Mouse (Mus musculus) heart, embryonic 12.5 days (tissue): ENCODE results near the gene Olfr845. TPM values are rescaled to one million over a fixed set of nuclear protein-coding genes. Genes with fewer than 3 reads are reported as not detected.

ENCODE experiments used
- ATAC-seq: fragments of 200-750 bp; cut with Nextera tagmentation; 2 replicates; pipeline ENCODE4 v1.8.0; 2017; ENCODE audit warnings: moderate TSS enrichment, moderate library complexity; ENCODE audit not compliant: insufficient number of reproducible peaks, low FRiP score
- H3K27ac ChIP-seq: fragments of 300-500 bp; sonication (generic); 2 replicates; pipeline ENCODE4 v1.5.1; 2016; ENCODE audit warnings: mild to moderate bottlenecking, moderate library complexity; ENCODE audit not compliant: poor library complexity, severe bottlenecking
- H3K27me3 ChIP-seq: fragments of 300-500 bp; sonication (generic); replicated peaks from 2 replicates; pipeline ENCODE4 v1.6.1; 2016; ENCODE audit warnings: mild to moderate bottlenecking, moderate library complexity
- H3K36me3 ChIP-seq: fragments of 300-500 bp; sonication (generic); 2 replicates; pipeline ENCODE4 v1.6.1; 2016; ENCODE audit warnings: mild to moderate bottlenecking, moderate library complexity
- H3K4me1 ChIP-seq: fragments of 300-500 bp; sonication (generic); replicated peaks from 2 replicates; pipeline ENCODE4 v1.6.1; 2016; ENCODE audit warnings: mild to moderate bottlenecking
- H3K4me2 ChIP-seq: fragments of 300-500 bp; sonication (generic); 2 replicates; pipeline ENCODE4 v1.6.1; 2016; ENCODE audit warnings: mild to moderate bottlenecking, moderate library complexity
- H3K4me3 ChIP-seq: fragments of 300-500 bp; sonication (generic); 2 replicates; pipeline ENCODE4 v1.5.1; 2016; ENCODE audit warnings: mild to moderate bottlenecking
- H3K9ac ChIP-seq: fragments of 300-500 bp; sonication (generic); 2 replicates; pipeline ENCODE4 v1.6.1; 2016; ENCODE audit warnings: mild to moderate bottlenecking, moderate library complexity
- H3K9me3 ChIP-seq: fragments of 300-500 bp; sonication (generic); replicated peaks from 2 replicates; pipeline ENCODE4 v1.6.1; 2016; ENCODE audit warnings: mild to moderate bottlenecking, moderate library complexity
- WGBS: fragments of 180-500 bp; shearing (Covaris S2); methylation state at CpG from one replicate; pipeline ENCODE4 v1.1.7; 2016; 5-methylcytosine and 5-hydroxymethylcytosine counted together
- polyA plus RNA-seq: library from polyadenylated mRNA; unstranded; fragments of >200 nt; fragmentation: Nextera tagmentation; extraction: Ambion mirVana; gene quantifications from 2 replicates; pipeline ENCODE4 v1.2.1, GENCODE M21; 2016

Gene Olfr845
- not detected in 2 replicates for polyA plus RNA-seq

GRCm38 (mm10) chr9:19336157-19336556 is at the start of gene Olfr845:
Gene Olfr845 (plus strand): TSS chr9:19336457.
- no peaks in the 10 kb centered on the region for H3K4me1 ChIP-seq
- H3K36me3 ChIP-seq, result no peaks in the 10 kb centered on the region
- no peaks in the 10 kb centered on the region for H3K27me3 ChIP-seq
- no peak within 1 kb of the TSS for H3K4me3 ChIP-seq
- no peak within 1 kb of the TSS for H3K4me2 ChIP-seq
- no peaks in the 10 kb centered on the region for H3K9me3 ChIP-seq
- ATAC-seq, result no peak
- H3K9ac ChIP-seq, result no peak within 1 kb of the TSS
- WGBS, result 65% methylated on average over 1 of the region's 1 CpGs
- no peak within 1 kb of the TSS for H3K27ac ChIP-seq

GRCm38 (mm10) chr9:19316047-19316446 is 20.2 kb upstream of the Olfr845 start, which contains the start of gene Olfr844:
Gene Olfr844 (plus strand): TSS chr9:19316347.
- no peak within 1 kb of the TSS for H3K9ac ChIP-seq
- H3K4me2 ChIP-seq, result no peak within 1 kb of the TSS
- H3K9me3 ChIP-seq, result peaks cover 15% of the 10 kb centered on the region; the same call in 1 of the 2 replicates
- H3K27me3 ChIP-seq, result no peaks in the 10 kb centered on the region
- no peaks in the 10 kb centered on the region for H3K4me1 ChIP-seq
- no peak within 1 kb of the TSS for H3K4me3 ChIP-seq
- H3K36me3 ChIP-seq, result no peaks in the 10 kb centered on the region
- H3K27ac ChIP-seq, result no peak within 1 kb of the TSS
- no peak for ATAC-seq

GRCm38 (mm10) chr9:19363905-19364304 is 27.6 kb downstream of the Olfr845 start, which contains the start of gene Olfr846:
Gene Olfr846 (minus strand): TSS chr9:19364005.
- Histone ChIP-seq H3K36me3 (no peaks in the 10 kb centered on the region), H3K4me3 (no peak within 1 kb of the TSS), H3K4me1 (no peaks in the 10 kb centered on the region), H3K9ac (no peak within 1 kb of the TSS), H3K27me3 (no peaks in the 10 kb centered on the region), H3K4me2 (no peak within 1 kb of the TSS), H3K27ac (no peak within 1 kb of the TSS), H3K9me3 (peaks cover 14% of the 10 kb centered on the region)
- WGBS, result 45% methylated on average over 1 of the region's 1 CpGs
- no peak for ATAC-seq

GRCm38 (mm10) chr9:19378569-19378968 is 42.3 kb downstream of the Olfr845 start, which contains the start of gene Olfr847:
Gene Olfr847 (minus strand): TSS chr9:19378669.
- ATAC-seq, result no peak
- H3K4me1 ChIP-seq, result no peaks in the 10 kb centered on the region
- H3K27me3 ChIP-seq, result no peaks in the 10 kb centered on the region
- no peak within 1 kb of the TSS for H3K4me3 ChIP-seq
- 41% methylated on average over 1 of the region's 1 CpGs for WGBS
- H3K9ac ChIP-seq, result no peak within 1 kb of the TSS
- no peak within 1 kb of the TSS for H3K4me2 ChIP-seq
- H3K36me3 ChIP-seq, result no peaks in the 10 kb centered on the region
- peaks cover 3% of the 10 kb centered on the region; the same call in 1 of the 2 replicates for H3K9me3 ChIP-seq
- H3K27ac ChIP-seq, result no peak within 1 kb of the TSS

Other genes with a start within 250 kb of the Olfr845 start
- gene Olfr836, start 216.1 kb upstream of the Olfr845 start, polyA plus RNA-seq, result 0.03 TPM in 1 of 2 replicates, not detected in the other
- gene Olfr837, start 200.1 kb upstream of the Olfr845 start, polyA plus RNA-seq, result not detected in 2 replicates
- not detected in 2 replicates for gene Olfr839-ps1, start 159.1 kb upstream of the Olfr845 start, polyA plus RNA-seq
- not detected in 2 replicates for gene Olfr843, start 84.5 kb upstream of the Olfr845 start, polyA plus RNA-seq
- gene Olfr844, start 20.1 kb upstream of the Olfr845 start, polyA plus RNA-seq, result not detected in 2 replicates
- not detected in 2 replicates for gene Olfr846, start 27.5 kb downstream of the Olfr845 start, polyA plus RNA-seq
- not detected in 2 replicates for gene Olfr847, start 42.2 kb downstream of the Olfr845 start, polyA plus RNA-seq
- not detected in 2 replicates for gene Olfr849, start 103.8 kb downstream of the Olfr845 start, polyA plus RNA-seq
- gene Olfr850, start 141.8 kb downstream of the Olfr845 start, polyA plus RNA-seq, result not detected in 2 replicates
- not detected in 2 replicates for gene Olfr851, start 156.8 kb downstream of the Olfr845 start, polyA plus RNA-seq
- gene Olfr853, start 204.6 kb downstream of the Olfr845 start, polyA plus RNA-seq, result not detected in 2 replicates
- gene Olfr854, start 230.9 kb downstream of the Olfr845 start, polyA plus RNA-seq, result not detected in 2 replicates
- gene Olfr855, start 246.2 kb downstream of the Olfr845 start, polyA plus RNA-seq, result not detected in 2 replicates